Mouse (Mus musculus) heart, postnatal 0 days (tissue): Measurements from ENCODE around the gene Prrt3. TPM values are rescaled to one million over a fixed set of nuclear protein-coding genes. Genes with fewer than 3 reads are reported as not detected.

Experiments
- ATAC-seq: fragments of 200-750 bp; cut with Nextera tagmentation; 2 replicates; pipeline ENCODE4 v1.8.0; 2017; ENCODE audit warnings: low read depth, moderate number of reproducible peaks, moderate library complexity; ENCODE audit not compliant: insufficient read depth
- DNase-seq: peaks from one replicate; pipeline ENCODE4 v3.0.0-alpha.2; 2016; ENCODE audit warnings: low spot score
- H3K27ac ChIP-seq: fragments of 300-500 bp; sonication (generic); 2 replicates; pipeline ENCODE4 v1.5.1; 2014; ENCODE audit warnings: low read depth, mild to moderate bottlenecking
- H3K27me3 ChIP-seq: fragments of 300-500 bp; sonication (generic); 2 replicates; pipeline ENCODE4 v1.6.1; 2014; ENCODE audit warnings: low read length, mixed read lengths; ENCODE audit not compliant: control insufficient read depth, insufficient read depth
- H3K36me3 ChIP-seq: fragments of 300-500 bp; sonication (generic); replicated peaks from 2 replicates; pipeline ENCODE4 v1.6.1; 2014; ENCODE audit warnings: low read length, mixed read lengths; ENCODE audit not compliant: control insufficient read depth, insufficient read depth
- H3K4me1 ChIP-seq: fragments of 300-500 bp; sonication (generic); 2 replicates; pipeline ENCODE4 v1.6.1; 2014; ENCODE audit warnings: antibody characterized with exemption; ENCODE audit not compliant: control insufficient read depth, insufficient read depth
- H3K4me2 ChIP-seq: fragments of 300-500 bp; sonication (generic); 2 replicates; pipeline ENCODE4 v1.6.1; 2014; ENCODE audit warnings: low read depth, mild to moderate bottlenecking, low read length, moderate library complexity
- H3K4me3 ChIP-seq: fragments of 300-500 bp; sonication (generic); 2 replicates; pipeline ENCODE4 v1.5.1; 2014; ENCODE audit warnings: low read depth, low read length
- H3K9ac ChIP-seq: fragments of 300-500 bp; sonication (generic); replicated peaks from 2 replicates; pipeline ENCODE4 v1.6.1; 2014; ENCODE audit warnings: low read depth, low read length, mixed read lengths
- H3K9me3 ChIP-seq: fragments of 300-500 bp; sonication (generic); replicated peaks from 2 replicates; pipeline ENCODE4 v1.6.1; 2016; ENCODE audit warnings: low read length; ENCODE audit not compliant: control insufficient read depth
- CTCF ChIP-seq: IDR thresholded peaks from 2 replicates; pipeline ENCODE4 v1.5.1; 2016; ENCODE audit warnings: antibody characterized with exemption, control low read depth, low read depth
- EP300 ChIP-seq: IDR thresholded peaks from 2 replicates; pipeline ENCODE4 v1.6.1; 2016; ENCODE audit warnings: antibody characterized with exemption, low read depth
- WGBS: fragments of 180-500 bp; shearing (Covaris S2); extraction: QIAGEN DNeasy Blood & Tissue Kit; methylation state at CpG from one replicate; pipeline ENCODE4 v1.1.7; 2014; 5-methylcytosine and 5-hydroxymethylcytosine counted together
- microRNA-seq: library from miRNA; unstranded; fragments of <30 nt; microRNA quantifications from one replicate; pipeline ENCODE4, GENCODE M21; 2016
- polyA plus RNA-seq: library from polyadenylated mRNA; unstranded; fragments of >200 nt; fragmentation: Nextera tagmentation; extraction: Ambion mirVana; gene quantifications from 2 replicates; pipeline ENCODE4 v1.2.1, GENCODE M21; 2015
- total RNA-seq: library from RNA; depleted of rRNA; stranded (reverse); fragments of >200 nt; gene quantifications from 2 replicates; pipeline ENCODE4 v1.2.3, GENCODE M21; 2014; ENCODE audit warnings: low replicate concordance; rRNA removed

The Prrt3 gene
- total and polyA plus RNA-seq, 2 experiments from 2014 or later: 0.20 TPM; not detected in 1

- no peak within 1 kb of the TSS for H3K4me3 ChIP-seq
- H3K9ac ChIP-seq: no peak within 1 kb of the TSS
- H3K36me3 ChIP-seq: no peaks in the 10 kb centered on the region
- TF ChIP-seq EP300 (no peak), CTCF (no peak)
- no peaks in the 10 kb centered on the region for H3K9me3 ChIP-seq
- H3K4me1 ChIP-seq: no peaks in the 10 kb centered on the region
- H3K27ac ChIP-seq: no peak within 1 kb of the TSS
- no peaks in the 10 kb centered on the region for H3K27me3 ChIP-seq
- H3K4me2 ChIP-seq: no peak within 1 kb of the TSS
- ATAC-seq: no peak
- WGBS: 64% methylated on average over 9 of the region's 10 CpGs
- no peak for DNase-seq
Measured at GRCm38 (mm10) chr6:113457952-113458534, 43.7 kb downstream of the Prrt3 start, which contains the start of gene Il17re. Il17re (plus strand) TSS chr6:113458484.

- Histone ChIP-seq H3K27ac (no peak overlapping the region), H3K4me2 (no peak overlapping the region), H3K9me3 (no peaks in the 10 kb centered on the region), H3K9ac (no peak overlapping the region), H3K36me3 (no peaks in the 10 kb centered on the region), H3K4me3 (no peak overlapping the region), H3K27me3 (no peaks in the 10 kb centered on the region), H3K4me1 (peaks cover 13% of the 10 kb centered on the region; the same call in 1 of the 2 replicates)
- DNase-seq (no peak), ATAC-seq (no peak)
- TF ChIP-seq EP300: no peak
- TF ChIP-seq CTCF: no peak
- WGBS: 53% methylated on average over 5 of the region's 5 CpGs
Measured at GRCm38 (mm10) chr6:113455007-113455406, 46.7 kb downstream of the Prrt3 start.

- WGBS: 31% methylated on average over 2 of the region's 2 CpGs
Measured at GRCm38 (mm10) chr6:113451839-113452238, 49.9 kb downstream of the Prrt3 start.

GRCm38 (mm10) chr6:113447639-113448038, 54.1 kb downstream of the Prrt3 start:
- no peaks in the 10 kb centered on the region for H3K9me3 ChIP-seq
- no peak overlapping the region for H3K9ac ChIP-seq
- no peak overlapping the region for H3K4me3 ChIP-seq
- no peak overlapping the region for H3K4me2 ChIP-seq
- no peak overlapping the region for H3K27ac ChIP-seq
- ATAC-seq (no peak), DNase-seq (no peak)
- H3K36me3 ChIP-seq: peaks cover 26% of the 10 kb centered on the region
- WGBS: 92% methylated on average over 4 of the region's 4 CpGs
- H3K27me3 ChIP-seq: no peaks in the 10 kb centered on the region
- no peak for TF ChIP-seq EP300
- no peak for TF ChIP-seq CTCF
- peaks cover 19% of the 10 kb centered on the region for H3K4me1 ChIP-seq

More at GRCm38 (mm10) chr6:113451839-113452238, 49.9 kb downstream of the Prrt3 start:
- H3K9me3 ChIP-seq: no peaks in the 10 kb centered on the region
- H3K4me3 ChIP-seq: no peak overlapping the region
- peaks cover 19% of the 10 kb centered on the region for H3K36me3 ChIP-seq
- H3K27ac ChIP-seq: peak overlapping the region; percentile 34; the same call in 1 of the 2 replicates
- H3K27me3 ChIP-seq: no peaks in the 10 kb centered on the region
- no peak overlapping the region for H3K4me2 ChIP-seq
- H3K9ac ChIP-seq: no peak overlapping the region
- H3K4me1 ChIP-seq: peaks cover 13% of the 10 kb centered on the region; the same call in 1 of the 2 replicates
- peak; percentile 15 for DNase-seq
- no peak for TF ChIP-seq CTCF
- peak; percentile 47; the same call in 1 of the 2 replicates for ATAC-seq

GRCm38 (mm10) chr6:113444207-113444965, 57.3 kb downstream of the Prrt3 start:
- H3K36me3 ChIP-seq: peaks cover 26% of the 10 kb centered on the region
- 90% methylated on average over 6 of the region's 8 CpGs for WGBS
- no peaks in the 10 kb centered on the region for H3K9me3 ChIP-seq
- TF ChIP-seq EP300 (no peak), CTCF (no peak)
- H3K4me1 ChIP-seq: peaks cover 8% of the 10 kb centered on the region; the same call in 1 of the 2 replicates
- no peak overlapping the region for H3K9ac ChIP-seq
- DNase-seq (no peak), ATAC-seq (no peak)
- no peak overlapping the region for H3K27ac ChIP-seq
- no peak overlapping the region for H3K4me2 ChIP-seq
- no peaks in the 10 kb centered on the region for H3K27me3 ChIP-seq
- no peak overlapping the region for H3K4me3 ChIP-seq

Small RNA genes lying within 50 kb of the gene (microRNA-seq; reads per million reads assigned to microRNA genes)
- not detected for gene Gm23365

Other genes with a start within 250 kb of the Prrt3 start
- not detected in 2 replicates for gene Cpne9, start 219.6 kb downstream of the Prrt3 start, total RNA-seq
- gene Cpne9, start 219.6 kb downstream of the Prrt3 start, polyA plus RNA-seq: 0.04 TPM in 1 of 2 replicates, not detected in the other
- 15.2 and 16.8 TPM in 2 replicates for gene Brpf1, start 194.8 kb downstream of the Prrt3 start, total RNA-seq
- 5.1 and 6.4 TPM in 2 replicates for gene Brpf1, start 194.8 kb downstream of the Prrt3 start, polyA plus RNA-seq
- gene Ogg1, start 175.0 kb downstream of the Prrt3 start, total RNA-seq: 8.0 and 12.6 TPM in 2 replicates
- gene Ogg1, start 175.0 kb downstream of the Prrt3 start, polyA plus RNA-seq: 6.4 and 7.0 TPM in 2 replicates
- gene Camk1, start 157.9 kb downstream of the Prrt3 start, total RNA-seq: 105 and 115 TPM in 2 replicates
- gene Camk1, start 157.9 kb downstream of the Prrt3 start, polyA plus RNA-seq: 94.5 and 98.4 TPM in 2 replicates
- 11.6 and 45.1 TPM in 2 replicates for gene Tada3, start 124.0 kb downstream of the Prrt3 start, total RNA-seq
- 28.9 and 30.2 TPM in 2 replicates for gene Tada3, start 124.0 kb downstream of the Prrt3 start, polyA plus RNA-seq
- 129 and 146 TPM in 2 replicates for gene Arpc4, start 123.8 kb downstream of the Prrt3 start, total RNA-seq
- gene Arpc4, start 123.8 kb downstream of the Prrt3 start, polyA plus RNA-seq: 201 and 203 TPM in 2 replicates
- gene Ttll3, start 112.7 kb downstream of the Prrt3 start, total RNA-seq: 2.5 and 10.4 TPM in 2 replicates
- gene Ttll3, start 112.7 kb downstream of the Prrt3 start, polyA plus RNA-seq: 0.64 and 0.97 TPM in 2 replicates
- 15.0 and 23.2 TPM in 2 replicates for gene Rpusd3, start 82.6 kb downstream of the Prrt3 start, total RNA-seq
- gene Rpusd3, start 82.6 kb downstream of the Prrt3 start, polyA plus RNA-seq: 12.8 and 15.5 TPM in 2 replicates
- gene Cidec, start 66.2 kb downstream of the Prrt3 start, total RNA-seq: 0.35 TPM in 1 of 2 replicates, not detected in the other
- 0.11 TPM in 1 of 2 replicates, not detected in the other for gene Cidec, start 66.2 kb downstream of the Prrt3 start, polyA plus RNA-seq
- 15.3 and 40.6 TPM in 2 replicates for gene Jagn1, start 59.4 kb downstream of the Prrt3 start, total RNA-seq
- 52.4 and 56.6 TPM in 2 replicates for gene Jagn1, start 59.4 kb downstream of the Prrt3 start, polyA plus RNA-seq
- gene Il17re, start 43.4 kb downstream of the Prrt3 start, total RNA-seq: 0.70 and 2.2 TPM in 2 replicates
- gene Il17re, start 43.4 kb downstream of the Prrt3 start, polyA plus RNA-seq: 0.85 and 0.91 TPM in 2 replicates
- gene Il17rc, start 30.5 kb downstream of the Prrt3 start, total RNA-seq: 20.3 and 22.1 TPM in 2 replicates
- 11.6 and 12.1 TPM in 2 replicates for gene Il17rc, start 30.5 kb downstream of the Prrt3 start, polyA plus RNA-seq
- 27.1 and 34.5 TPM in 2 replicates for gene Creld1, start 18.6 kb downstream of the Prrt3 start, total RNA-seq
- gene Creld1, start 18.6 kb downstream of the Prrt3 start, polyA plus RNA-seq: 27.5 and 32.1 TPM in 2 replicates
- gene Emc3, start 29.7 kb upstream of the Prrt3 start, total RNA-seq: 68.9 and 78.3 TPM in 2 replicates
- 79.4 and 82.9 TPM in 2 replicates for gene Emc3, start 29.7 kb upstream of the Prrt3 start, polyA plus RNA-seq
- gene Fancd2, start 29.8 kb upstream of the Prrt3 start, total RNA-seq: 9.0 and 14.5 TPM in 2 replicates
- 1.9 and 2.4 TPM in 2 replicates for gene Fancd2, start 29.8 kb upstream of the Prrt3 start, polyA plus RNA-seq
- gene Fancd2os, start 98.8 kb upstream of the Prrt3 start, total RNA-seq: not detected in 2 replicates
- not detected in 2 replicates for gene Fancd2os, start 98.8 kb upstream of the Prrt3 start, polyA plus RNA-seq
- 174 and 265 TPM in 2 replicates for gene Brk1, start 102.8 kb upstream of the Prrt3 start, total RNA-seq
- 169 and 173 TPM in 2 replicates for gene Brk1, start 102.8 kb upstream of the Prrt3 start, polyA plus RNA-seq
- gene Vhl, start 122.0 kb upstream of the Prrt3 start, total RNA-seq: 23.5 and 24.3 TPM in 2 replicates
- gene Vhl, start 122.0 kb upstream of the Prrt3 start, polyA plus RNA-seq: 17.2 and 18.0 TPM in 2 replicates
- 7.0 and 23.2 TPM in 2 replicates for gene Irak2, start 136.5 kb upstream of the Prrt3 start, total RNA-seq
- gene Irak2, start 136.5 kb upstream of the Prrt3 start, polyA plus RNA-seq: 5.8 and 6.3 TPM in 2 replicates
- gene Tatdn2, start 195.1 kb upstream of the Prrt3 start, total RNA-seq: 32.1 and 38.5 TPM in 2 replicates
- 0.65 and 1.1 TPM in 2 replicates for gene Tatdn2, start 195.1 kb upstream of the Prrt3 start, polyA plus RNA-seq
- gene Ghrl, start 217.9 kb upstream of the Prrt3 start, total RNA-seq: not detected in 2 replicates
- gene Ghrl, start 217.9 kb upstream of the Prrt3 start, polyA plus RNA-seq: 0.23 TPM in 1 of 2 replicates, not detected in the other
- 141 and 159 TPM in 2 replicates for gene Sec13, start 238.8 kb upstream of the Prrt3 start, total RNA-seq
- gene Sec13, start 238.8 kb upstream of the Prrt3 start, polyA plus RNA-seq: 165 and 175 TPM in 2 replicates